Mouse (Mus musculus) midbrain, postnatal 0 days (tissue): ENCODE measurements around the gene Myo19. TPM values are rescaled to one million over a fixed set of nuclear protein-coding genes. Genes with fewer than 3 reads are reported as not detected.

ENCODE experiments used
- ATAC-seq: fragments of 200-750 bp; cut with Nextera tagmentation; 2 replicates; pipeline ENCODE4 v1.8.0; 2017; ENCODE audit warnings: moderate number of reproducible peaks, mild to moderate bottlenecking, moderate TSS enrichment, moderate library complexity; ENCODE audit not compliant: low FRiP score
- DNase-seq: peaks from one replicate; pipeline ENCODE4 v3.0.0-alpha.2; 2015; ENCODE audit warnings: low spot score
- H3K27ac ChIP-seq: fragments of 300-500 bp; sonication (generic); 2 replicates; pipeline ENCODE4 v1.5.1; 2014; ENCODE audit warnings: low read depth, mild to moderate bottlenecking, low read length, mixed read lengths
- H3K27me3 ChIP-seq: fragments of 300-500 bp; sonication (generic); 2 replicates; pipeline ENCODE4 v1.6.1; 2014; ENCODE audit warnings: low read length, control low read depth, mixed read lengths; ENCODE audit not compliant: insufficient read depth
- H3K36me3 ChIP-seq: fragments of 300-500 bp; sonication (generic); 2 replicates; pipeline ENCODE4 v1.6.1; 2014; ENCODE audit warnings: low read length, control low read depth, mixed read lengths; ENCODE audit not compliant: insufficient read depth
- H3K4me1 ChIP-seq: fragments of 300-500 bp; sonication (generic); 2 replicates; pipeline ENCODE4 v1.6.1; 2014; ENCODE audit warnings: mild to moderate bottlenecking, control low read depth, antibody characterized with exemption, low read length, mixed read lengths; ENCODE audit not compliant: insufficient read depth
- H3K4me2 ChIP-seq: fragments of 300-500 bp; sonication (generic); 2 replicates; pipeline ENCODE4 v1.6.1; 2014; ENCODE audit warnings: low read depth, mild to moderate bottlenecking, low read length, mixed read lengths; ENCODE audit not compliant: poor library complexity, severe bottlenecking
- H3K4me3 ChIP-seq: fragments of 300-500 bp; sonication (generic); 2 replicates; pipeline ENCODE4 v1.5.1; 2014; ENCODE audit warnings: low read depth, mild to moderate bottlenecking, low read length, moderate library complexity
- H3K9ac ChIP-seq: fragments of 300-500 bp; sonication (generic); replicated peaks from 2 replicates; pipeline ENCODE4 v1.6.1; 2014; ENCODE audit warnings: mild to moderate bottlenecking, low read length, moderate library complexity, mixed read lengths; ENCODE audit not compliant: poor library complexity, severe bottlenecking
- H3K9me3 ChIP-seq: fragments of 300-500 bp; sonication (generic); 2 replicates; pipeline ENCODE4 v1.6.1; 2016; ENCODE audit warnings: low read length, control low read depth
- CTCF ChIP-seq: IDR thresholded peaks from 2 replicates; pipeline ENCODE4 v1.5.1; 2016; ENCODE audit warnings: antibody characterized with exemption, mild to moderate bottlenecking
- WGBS: fragments of 180-500 bp; shearing (Covaris S2); extraction: QIAGEN DNeasy Blood & Tissue Kit; methylation state at CpG from one replicate; pipeline ENCODE4 v1.1.7; 2014; 5-methylcytosine and 5-hydroxymethylcytosine counted together
- polyA plus RNA-seq: library from polyadenylated mRNA; unstranded; fragments of >200 nt; fragmentation: Nextera tagmentation; extraction: Ambion mirVana; gene quantifications from 2 replicates; pipeline ENCODE4 v1.2.1, GENCODE M21; 2015
- total RNA-seq: library from RNA; depleted of rRNA; stranded (reverse); fragments of >200 nt; gene quantifications from 2 replicates; pipeline ENCODE4 v1.2.3, GENCODE M21; 2014

Gene Myo19
- total and polyA plus RNA-seq, 2 experiments from 2014 or later: 4.4 to 13.6 TPM

DNA sequence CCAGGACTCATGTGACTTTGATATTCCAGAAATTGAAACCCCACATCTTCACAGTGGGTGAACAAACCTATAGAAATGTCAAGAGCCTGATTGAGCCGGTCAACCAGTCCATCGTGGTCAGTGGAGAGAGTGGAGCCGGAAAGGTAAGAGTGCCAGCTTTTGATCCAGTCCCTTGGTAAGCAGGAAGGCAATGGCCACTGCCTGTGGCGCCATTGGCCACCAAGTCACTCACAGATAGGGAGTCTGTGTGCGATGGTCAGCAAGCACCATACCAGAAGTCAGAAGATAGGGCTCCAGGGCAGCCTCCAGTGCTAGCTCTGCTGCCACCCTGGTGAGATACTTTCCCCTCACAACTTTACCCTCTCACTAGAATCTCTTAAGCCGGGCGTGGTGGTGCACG, 8.1 kb downstream of the Myo19 start:
- Histone ChIP-seq H3K27ac (no peak overlapping the region), H3K9me3 (no peaks in the 10 kb centered on the region), H3K4me3 (no peak overlapping the region), H3K4me2 (no peak overlapping the region), H3K36me3 (peaks cover 49% of the 10 kb centered on the region), H3K27me3 (no peaks in the 10 kb centered on the region), H3K9ac (no peak overlapping the region), H3K4me1 (no peaks in the 10 kb centered on the region)
- ATAC-seq (no peak), DNase-seq (no peak)
- no peak for TF ChIP-seq CTCF
- WGBS: 95% methylated on average over 8 of the region's 8 CpGs

- ATAC-seq: no peak
- no peak for DNase-seq
- Histone ChIP-seq H3K4me1 (no peaks in the 10 kb centered on the region), H3K27me3 (no peaks in the 10 kb centered on the region), H3K36me3 (peaks cover 49% of the 10 kb centered on the region), H3K9ac (no peak overlapping the region), H3K4me3 (no peak overlapping the region), H3K9me3 (no peaks in the 10 kb centered on the region), H3K4me2 (no peak overlapping the region), H3K27ac (no peak overlapping the region)
- WGBS: 95% methylated on average over 2 of the region's 2 CpGs
- no peak for TF ChIP-seq CTCF
Observed at GRCm38 (mm10) chr11:84889492-84889891, 9.5 kb downstream of the Myo19 start.

- ATAC-seq (no peak), DNase-seq (no peak)
- no peak overlapping the region for H3K9ac ChIP-seq
- H3K4me1 ChIP-seq: no peaks in the 10 kb centered on the region
- TF ChIP-seq CTCF: no peak
- no peak overlapping the region for H3K27ac ChIP-seq
- H3K4me3 ChIP-seq: no peak overlapping the region
- no peaks in the 10 kb centered on the region for H3K27me3 ChIP-seq
- peaks cover 47% of the 10 kb centered on the region for H3K36me3 ChIP-seq
- H3K4me2 ChIP-seq: no peak overlapping the region
- H3K9me3 ChIP-seq: no peaks in the 10 kb centered on the region
- 92% methylated on average over 7 of the region's 7 CpGs for WGBS
Observed at GRCm38 (mm10) chr11:84891705-84892104, 11.8 kb downstream of the Myo19 start.

DNA sequence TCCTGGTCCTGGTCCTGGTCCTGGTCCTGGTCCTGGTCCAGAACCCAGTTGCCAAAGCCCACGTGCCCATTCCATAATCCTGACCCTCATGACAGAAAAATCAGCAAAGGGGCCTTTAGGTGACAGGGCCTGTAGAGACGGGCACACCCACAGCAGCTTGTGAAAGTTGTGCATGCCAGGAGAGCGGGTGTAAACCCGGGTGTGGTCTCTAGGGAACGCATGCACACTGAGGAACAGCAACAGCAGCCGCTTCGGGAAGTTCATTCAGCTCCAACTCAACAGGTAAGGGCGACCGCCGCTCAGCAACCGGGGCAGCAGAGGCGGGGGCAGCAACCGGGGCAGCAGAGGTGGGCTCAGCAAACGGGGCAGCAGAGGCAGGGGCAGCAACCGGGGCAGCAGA, 13.2 kb downstream of the Myo19 start:
- WGBS: 95% methylated on average over 14 of the region's 15 CpGs
- ATAC-seq (no peak), DNase-seq (no peak)
- Histone ChIP-seq H3K27ac (no peak overlapping the region), H3K36me3 (peaks cover 54% of the 10 kb centered on the region), H3K27me3 (no peaks in the 10 kb centered on the region), H3K9ac (no peak overlapping the region), H3K4me1 (no peaks in the 10 kb centered on the region), H3K4me3 (no peak overlapping the region), H3K9me3 (no peaks in the 10 kb centered on the region), H3K4me2 (no peak overlapping the region)
- no peak for TF ChIP-seq CTCF

- no peak overlapping the region for H3K4me3 ChIP-seq
- H3K27me3 ChIP-seq: no peaks in the 10 kb centered on the region
- no peaks in the 10 kb centered on the region for H3K4me1 ChIP-seq
- no peak for TF ChIP-seq CTCF
- peaks cover 83% of the 10 kb centered on the region for H3K36me3 ChIP-seq
- no peak for ATAC-seq
- no peak for DNase-seq
- no peaks in the 10 kb centered on the region for H3K9me3 ChIP-seq
- WGBS: 88% methylated on average over 9 of the region's 9 CpGs
- H3K4me2 ChIP-seq: no peak overlapping the region
- no peak overlapping the region for H3K27ac ChIP-seq
- H3K9ac ChIP-seq: no peak overlapping the region
Observed at GRCm38 (mm10) chr11:84904597-84905144, 24.7 kb downstream of the Myo19 start.

DNA sequence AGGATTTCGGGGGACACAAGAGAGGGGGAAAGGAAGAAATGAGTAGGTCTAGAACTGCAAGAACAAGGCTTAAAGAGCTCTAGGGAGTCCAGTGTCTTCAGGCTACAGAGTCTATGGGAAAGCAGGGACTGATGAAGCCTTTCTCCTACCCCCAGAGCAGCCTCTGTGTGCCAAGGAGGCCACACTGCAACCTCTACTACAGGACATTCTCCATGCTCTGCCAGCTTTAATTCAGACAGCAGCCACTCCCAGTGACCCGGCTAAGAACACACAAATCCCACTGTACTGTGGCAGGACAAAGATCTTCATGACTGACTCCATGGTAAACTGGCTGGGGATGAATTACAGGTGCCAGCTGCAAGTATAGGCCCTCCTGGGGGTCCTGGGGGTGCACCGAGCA, 27.1 kb downstream of the Myo19 start:
- peaks cover 73% of the 10 kb centered on the region for H3K36me3 ChIP-seq
- H3K27me3 ChIP-seq: no peaks in the 10 kb centered on the region
- no peak for TF ChIP-seq CTCF
- H3K9ac ChIP-seq: no peak overlapping the region
- H3K4me2 ChIP-seq: no peak overlapping the region
- ATAC-seq (no peak), DNase-seq (no peak)
- 74% methylated on average over 3 of the region's 3 CpGs for WGBS
- no peaks in the 10 kb centered on the region for H3K9me3 ChIP-seq
- H3K4me1 ChIP-seq: no peaks in the 10 kb centered on the region
- no peak overlapping the region for H3K27ac ChIP-seq
- no peak overlapping the region for H3K4me3 ChIP-seq
